Comparison of ENCODE assay signal across 26 mouse cellular contexts in the genomic region with DNA sequence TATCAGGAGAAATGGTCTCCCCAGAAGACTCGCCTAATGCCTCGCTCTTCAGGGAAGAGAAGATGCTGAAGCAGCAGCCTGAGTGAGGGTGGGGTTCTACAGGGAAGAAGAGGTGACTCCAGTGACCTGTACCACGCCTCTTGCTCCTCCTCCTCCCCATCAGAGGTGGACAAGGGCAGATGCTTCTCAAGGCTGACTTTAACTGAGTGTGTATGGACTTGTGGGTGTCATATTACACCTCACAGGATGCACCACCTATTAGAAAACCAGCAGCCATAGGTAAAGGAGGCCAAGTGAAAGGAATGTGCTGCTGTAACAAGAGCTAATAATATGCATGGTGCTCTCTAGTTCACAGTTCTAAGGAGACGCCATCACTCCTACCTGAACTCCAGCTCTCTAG. TPM values are rescaled to one million over a fixed set of nuclear protein-coding genes. Genes with fewer than 3 reads are reported as not detected.
DNase-seq lines count a peak whose midpoint lies in the region; ATAC-seq lines count a peak whose summit lies in the region.
"Had no signal": no experiment of that assay in that cellular context is flagged by ENCODE, and none has a peak within 500 bp of the region (broad histone marks: within the 10 kb centered on the region; RNA-seq: fewer than 3 reads in every experiment).

No protein-coding gene starts in this region.

- no peak overlapping the region for H3K4me3 ChIP-seq in kidney, embryonic 15.5 days (replicated peaks)
- H3K4me3 ChIP-seq: embryonic facial prominence, embryonic 10.5 days; embryonic facial prominence, embryonic 13.5 days; erythroblast, embryonic 14.5 days; forebrain, embryonic 12.5 days; forebrain, embryonic 15.5 days; hindbrain, embryonic 12.5 days; hindbrain, embryonic 15.5 days had no signal

- peaks cover 99% of the 10 kb centered on the region for H3K36me3 ChIP-seq in kidney, embryonic 15.5 days

- peak; percentile 22; the same call in 1 of the 2 replicates for ATAC-seq in kidney, embryonic 15.5 days (replicated peaks; ENCODE audit: low FRiP score)
- ATAC-seq: CD4-positive, CD25-positive, alpha-beta regulatory T cell, adult 4 months; forebrain, embryonic 15.5 days had no signal

- no peaks in the 10 kb centered on the region for H3K27me3 ChIP-seq in kidney, embryonic 15.5 days
- H3K27me3 ChIP-seq: embryonic facial prominence, embryonic 13.5 days; forebrain, embryonic 12.5 days; forebrain, embryonic 15.5 days; hindbrain, embryonic 12.5 days; hindbrain, embryonic 15.5 days had no signal

- DNase-seq in kidney, adult 18-20 months: no peak
- DNase-seq in 3T3-L1 (ENCODE audit: low read depth, low spot score) (peak; percentile 16), ES-CJ7 (ENCODE audit: low read depth, low spot score) (peak; percentile 66), ZHBTc4 (ENCODE audit: low read depth, low spot score) (peak; percentile 51)
- no peak for DNase-seq in ovary, postnatal 10 days (ENCODE audit: low spot score)
- DNase-seq in ovary, postnatal 14 days (ENCODE audit: low spot score): no peak
- no peak for DNase-seq in right cerebral cortex, postnatal 25 days
- DNase-seq: adrenal gland, adult 2 months; adrenal gland, postnatal 14 days; cerebellum, adult 11-12 months; cerebellum, adult 8-10 months; cerebellum, postnatal 10 days; cerebellum, postnatal 36 days; embryo, embryonic 11 days; gastrocnemius, postnatal 36 days had no signal

- WGBS in kidney, embryonic 15.5 days: 64% methylated on average over 4 of the region's 4 CpGs

- no peak overlapping the region for H3K4me2 ChIP-seq in kidney, embryonic 15.5 days
- H3K4me2 ChIP-seq: embryonic facial prominence, embryonic 13.5 days; forebrain, embryonic 12.5 days; forebrain, embryonic 15.5 days; heart, embryonic 11.5 days; hindbrain, embryonic 12.5 days; hindbrain, embryonic 15.5 days had no signal

- H3K9me3 ChIP-seq in kidney, embryonic 15.5 days (replicated peaks): no peaks in the 10 kb centered on the region
- H3K9me3 ChIP-seq: embryonic facial prominence, embryonic 10.5 days; embryonic facial prominence, embryonic 13.5 days; forebrain, embryonic 12.5 days; forebrain, embryonic 15.5 days; G1E; hindbrain, embryonic 12.5 days; hindbrain, embryonic 15.5 days had no signal

- H3K27ac ChIP-seq in kidney, embryonic 15.5 days: no peak overlapping the region
- H3K27ac ChIP-seq: embryonic facial prominence, embryonic 10.5 days; embryonic facial prominence, embryonic 13.5 days; forebrain, embryonic 12.5 days; forebrain, embryonic 15.5 days; hindbrain, embryonic 12.5 days; hindbrain, embryonic 15.5 days had no signal

- H3K4me1 ChIP-seq in kidney, embryonic 15.5 days: peaks cover 21% of the 10 kb centered on the region; the same call in 1 of the 2 replicates
- H3K4me1 ChIP-seq: forebrain, embryonic 15.5 days had no signal

- no peak overlapping the region for H3K9ac ChIP-seq in kidney, embryonic 15.5 days
- H3K9ac ChIP-seq: embryonic facial prominence, embryonic 13.5 days; forebrain, embryonic 12.5 days; forebrain, embryonic 15.5 days; hindbrain, embryonic 12.5 days; hindbrain, embryonic 15.5 days had no signal

RNA-seq across cellular contexts. Expression of a gene that starts 17.3 kb away (rescaled TPM):
- 54.0 and 66.0 TPM in 2 replicates for polyA plus RNA-seq in kidney, embryonic 15.5 days (2015; fragmentation: Nextera tagmentation; extraction: Ambion mirVana)

RNA-seq across cellular contexts. Expression of a gene that starts 25.5 kb away (rescaled TPM):
- polyA plus RNA-seq in kidney, embryonic 15.5 days (2015; fragmentation: Nextera tagmentation; extraction: Ambion mirVana): 129 and 140 TPM in 2 replicates

RNA-seq across cellular contexts. Expression of a gene that starts 32.9 kb away (rescaled TPM):
- 8.0 and 8.4 TPM in 2 replicates for polyA plus RNA-seq in kidney, embryonic 15.5 days (2015; fragmentation: Nextera tagmentation; extraction: Ambion mirVana)

Comparison
In these comparisons a context has a peak if more than half of its experiments do, and no peak if none do; other contexts are left out.
1. DNase-seq: peak in 3T3-L1 (single experiment), ES-CJ7 (single experiment) and ZHBTc4 (single experiment); none in kidney, adult 18-20 months (single experiment), ovary, postnatal 10 days (single experiment), ovary, postnatal 14 days (single experiment) and right cerebral cortex, postnatal 25 days (single experiment).